Mouse (Mus musculus) embryonic facial prominence, embryonic 15.5 days (tissue): ENCODE measurements around the gene Lrmda. TPM values are rescaled to one million over a fixed set of nuclear protein-coding genes. Genes with fewer than 3 reads are reported as not detected.

ENCODE experiments used
- ATAC-seq: fragments of 200-750 bp; cut with Nextera tagmentation; 2 replicates; pipeline ENCODE4 v1.8.0; 2017; ENCODE audit warnings: low read depth, moderate TSS enrichment; ENCODE audit not compliant: insufficient number of reproducible peaks, low FRiP score, low TSS enrichment
- H3K27ac ChIP-seq: fragments of 300-500 bp; sonication (generic); replicated peaks from 2 replicates; pipeline ENCODE4 v1.5.1; 2015; ENCODE audit warnings: mild to moderate bottlenecking, inconsistent platforms
- H3K27me3 ChIP-seq: fragments of 300-500 bp; sonication (generic); 2 replicates; pipeline ENCODE4 v1.6.1; 2015; ENCODE audit warnings: inconsistent platforms
- H3K36me3 ChIP-seq: fragments of 300-500 bp; sonication (generic); 2 replicates; pipeline ENCODE4 v1.6.1; 2015; ENCODE audit warnings: mild to moderate bottlenecking, inconsistent platforms
- H3K4me1 ChIP-seq: fragments of 300-500 bp; sonication (generic); 2 replicates; pipeline ENCODE4 v1.6.1; 2015; ENCODE audit warnings: inconsistent platforms
- H3K4me2 ChIP-seq: fragments of 300-500 bp; sonication (generic); replicated peaks from 2 replicates; pipeline ENCODE4 v1.6.1; 2015; ENCODE audit warnings: mild to moderate bottlenecking, inconsistent platforms
- H3K4me3 ChIP-seq: fragments of 300-500 bp; sonication (generic); replicated peaks from 2 replicates; pipeline ENCODE4 v1.5.1; 2015; ENCODE audit warnings: mild to moderate bottlenecking, inconsistent platforms
- H3K9ac ChIP-seq: fragments of 300-500 bp; sonication (generic); 2 replicates; pipeline ENCODE4 v1.6.1; 2015; ENCODE audit warnings: inconsistent platforms
- H3K9me3 ChIP-seq: fragments of 300-500 bp; sonication (generic); replicated peaks from 2 replicates; pipeline ENCODE4 v1.6.1; 2016; ENCODE audit warnings: inconsistent platforms
- WGBS: fragments of 180-500 bp; shearing (Covaris S2); methylation state at CpG from one replicate; pipeline ENCODE4 v1.1.7; 2015; 5-methylcytosine and 5-hydroxymethylcytosine counted together
- polyA plus RNA-seq: library from polyadenylated mRNA; unstranded; fragments of >200 nt; fragmentation: Nextera tagmentation; extraction: Ambion mirVana; gene quantifications from 2 replicates; pipeline ENCODE4 v1.2.1, GENCODE M21; 2015

The Lrmda gene
- polyA plus RNA-seq, 1 experiment from 2014 or later: 0.64 TPM

GRCm38 (mm10) chr14:22294371-22294770 is 274.9 kb downstream of the Lrmda start:
- Histone ChIP-seq H3K36me3 (no peaks in the 10 kb centered on the region), H3K4me1 (0 out of 2 replicates have a peak, but pooled peaks cover 3% of the 10 kb centered on the region), H3K9me3 (no peaks in the 10 kb centered on the region), H3K27ac (no peak overlapping the region), H3K27me3 (no peaks in the 10 kb centered on the region), H3K4me2 (no peak overlapping the region), H3K9ac (no peak overlapping the region), H3K4me3 (no peak overlapping the region)
- WGBS: 81% methylated on average over 4 of the region's 4 CpGs
- ATAC-seq: no peak

- Histone ChIP-seq H3K4me1 (no peaks in the 10 kb centered on the region), H3K4me2 (no peak overlapping the region), H3K27ac (no peak overlapping the region), H3K36me3 (no peaks in the 10 kb centered on the region), H3K9ac (no peak overlapping the region), H3K27me3 (no peaks in the 10 kb centered on the region), H3K9me3 (no peaks in the 10 kb centered on the region), H3K4me3 (no peak overlapping the region)
- 60% methylated on average over 3 of the region's 3 CpGs for WGBS
- ATAC-seq: no peak
These were observed 277.2 kb downstream of the Lrmda start for GRCm38 (mm10) chr14:22296655-22297239.

- Histone ChIP-seq H3K9ac (no peak overlapping the region), H3K4me2 (no peak overlapping the region), H3K36me3 (no peaks in the 10 kb centered on the region), H3K9me3 (no peaks in the 10 kb centered on the region), H3K4me3 (no peak overlapping the region), H3K27ac (no peak overlapping the region), H3K27me3 (no peaks in the 10 kb centered on the region), H3K4me1 (no peaks in the 10 kb centered on the region)
- WGBS: 57% methylated on average over 5 of the region's 5 CpGs
- no peak for ATAC-seq
These were observed 287.2 kb downstream of the Lrmda start for GRCm38 (mm10) chr14:22306759-22307158.

- 64% methylated on average over 6 of the region's 6 CpGs for WGBS
- no peaks in the 10 kb centered on the region for H3K4me1 ChIP-seq
- H3K4me3 ChIP-seq: no peak overlapping the region
- H3K36me3 ChIP-seq: no peaks in the 10 kb centered on the region
- H3K9me3 ChIP-seq: no peaks in the 10 kb centered on the region
- no peak overlapping the region for H3K27ac ChIP-seq
- no peak overlapping the region for H3K9ac ChIP-seq
- H3K4me2 ChIP-seq: no peak overlapping the region
- no peak for ATAC-seq
- H3K27me3 ChIP-seq: no peaks in the 10 kb centered on the region
These were observed 288.5 kb downstream of the Lrmda start for GRCm38 (mm10) chr14:22308059-22308458.

- Histone ChIP-seq H3K4me3 (no peak overlapping the region), H3K4me1 (no peaks in the 10 kb centered on the region), H3K9me3 (no peaks in the 10 kb centered on the region), H3K9ac (no peak overlapping the region), H3K27me3 (no peaks in the 10 kb centered on the region), H3K27ac (no peak overlapping the region), H3K36me3 (no peaks in the 10 kb centered on the region), H3K4me2 (no peak overlapping the region)
- ATAC-seq: no peak
- WGBS: 46% methylated on average over 1 of the region's 1 CpGs
These were observed 303.5 kb downstream of the Lrmda start for GRCm38 (mm10) chr14:22323058-22323457.

- no peak overlapping the region for H3K4me3 ChIP-seq
- 82% methylated on average over 7 of the region's 7 CpGs for WGBS
- H3K4me2 ChIP-seq: no peak overlapping the region
- no peaks in the 10 kb centered on the region for H3K27me3 ChIP-seq
- no peak for ATAC-seq
- no peaks in the 10 kb centered on the region for H3K9me3 ChIP-seq
- H3K27ac ChIP-seq: no peak overlapping the region
- no peaks in the 10 kb centered on the region for H3K4me1 ChIP-seq
- H3K9ac ChIP-seq: no peak overlapping the region
- H3K36me3 ChIP-seq: no peaks in the 10 kb centered on the region
These were observed 304.2 kb downstream of the Lrmda start for GRCm38 (mm10) chr14:22323530-22324292.

GRCm38 (mm10) chr14:22326218-22326964 is 306.9 kb downstream of the Lrmda start:
- H3K27me3 ChIP-seq: no peaks in the 10 kb centered on the region
- WGBS: 62% methylated on average over 11 of the region's 11 CpGs
- no peak for ATAC-seq
- H3K27ac ChIP-seq: no peak overlapping the region
- H3K4me1 ChIP-seq: no peaks in the 10 kb centered on the region
- H3K36me3 ChIP-seq: no peaks in the 10 kb centered on the region
- no peak overlapping the region for H3K4me2 ChIP-seq
- H3K9ac ChIP-seq: no peak overlapping the region
- H3K9me3 ChIP-seq: no peaks in the 10 kb centered on the region
- no peak overlapping the region for H3K4me3 ChIP-seq

GRCm38 (mm10) chr14:22329191-22329590 is 309.7 kb downstream of the Lrmda start:
- H3K27ac ChIP-seq: no peak overlapping the region
- H3K4me3 ChIP-seq: no peak overlapping the region
- no peaks in the 10 kb centered on the region for H3K36me3 ChIP-seq
- no peak overlapping the region for H3K9ac ChIP-seq
- WGBS: 77% methylated on average over 3 of the region's 3 CpGs
- H3K9me3 ChIP-seq: no peaks in the 10 kb centered on the region
- no peak overlapping the region for H3K4me2 ChIP-seq
- no peak for ATAC-seq
- no peaks in the 10 kb centered on the region for H3K27me3 ChIP-seq
- H3K4me1 ChIP-seq: no peaks in the 10 kb centered on the region

- no peak overlapping the region for H3K4me2 ChIP-seq
- no peak for ATAC-seq
- no peak overlapping the region for H3K4me3 ChIP-seq
- H3K27ac ChIP-seq: no peak overlapping the region
- WGBS: 84% methylated on average over 5 of the region's 5 CpGs
- no peaks in the 10 kb centered on the region for H3K36me3 ChIP-seq
- H3K4me1 ChIP-seq: no peaks in the 10 kb centered on the region
- no peaks in the 10 kb centered on the region for H3K27me3 ChIP-seq
- no peaks in the 10 kb centered on the region for H3K9me3 ChIP-seq
- H3K9ac ChIP-seq: no peak overlapping the region
These were observed 315.7 kb downstream of the Lrmda start for GRCm38 (mm10) chr14:22335101-22335820.

GRCm38 (mm10) chr14:22339176-22339575 is 319.7 kb downstream of the Lrmda start:
- WGBS: 83% methylated on average over 6 of the region's 6 CpGs
- no peaks in the 10 kb centered on the region for H3K4me1 ChIP-seq
- H3K27me3 ChIP-seq: no peaks in the 10 kb centered on the region

GRCm38 (mm10) chr14:22343357-22343756 is 323.8 kb downstream of the Lrmda start:
- H3K36me3 ChIP-seq: no peaks in the 10 kb centered on the region
- no peaks in the 10 kb centered on the region for H3K27me3 ChIP-seq
- H3K9me3 ChIP-seq: no peaks in the 10 kb centered on the region
- WGBS: 36% methylated on average over 4 of the region's 4 CpGs
- H3K27ac ChIP-seq: no peak overlapping the region
- H3K4me1 ChIP-seq: no peaks in the 10 kb centered on the region
- H3K4me3 ChIP-seq: no peak overlapping the region
- no peak for ATAC-seq
- H3K9ac ChIP-seq: no peak overlapping the region
- no peak overlapping the region for H3K4me2 ChIP-seq

More at GRCm38 (mm10) chr14:22339176-22339575, 319.7 kb downstream of the Lrmda start:
- Histone ChIP-seq H3K4me2 (no peak overlapping the region), H3K27ac (no peak overlapping the region), H3K36me3 (no peaks in the 10 kb centered on the region), H3K9ac (no peak overlapping the region), H3K4me3 (no peak overlapping the region), H3K9me3 (no peaks in the 10 kb centered on the region)
- no peak for ATAC-seq
